In genomic region chr17:11638451-11638850, GRCm38 (mm10) we compare ENCODE assay signal across 18 mouse cellular contexts.
"Had no signal": no experiment of that assay in that cellular context is flagged by ENCODE, and none has a peak within 500 bp of the region (broad histone marks: within the 10 kb centered on the region; RNA-seq: fewer than 3 reads in every experiment).

No protein-coding gene starts in this region.

- DNase-seq: kidney, adult 9 months; kidney, postnatal 36 days; layer of hippocampus, adult 9-11 months; layer of hippocampus, postnatal 36 days; liver; liver, embryonic 13.5 days; liver, postnatal 0 days; retina, postnatal 1 day; right cerebral cortex, postnatal 4 days; spleen, adult 18-20 months; thymus, adult 2 months; thymus, postnatal 25 days had no signal

- H3K4me1 ChIP-seq: limb, embryonic 12.5 days; liver, embryonic 13.5 days; megakaryocyte, embryonic 14.5 days; neural tube, embryonic 13.5 days had no signal

- H3K27me3 ChIP-seq: limb, embryonic 12.5 days; liver, embryonic 13.5 days; megakaryocyte, embryonic 14.5 days; midbrain, embryonic 13.5 days; neural tube, embryonic 13.5 days had no signal

- H3K9ac ChIP-seq: limb, embryonic 12.5 days; liver, embryonic 13.5 days; liver, postnatal 0 days; midbrain, embryonic 13.5 days; neural tube, embryonic 13.5 days had no signal

- H3K27ac ChIP-seq: kidney, postnatal 0 days; limb, embryonic 12.5 days; liver, embryonic 13.5 days; midbrain, embryonic 13.5 days; neural tube, embryonic 13.5 days had no signal

- ATAC-seq: intestine, postnatal 0 days; liver, postnatal 0 days; midbrain, embryonic 13.5 days had no signal

- H3K36me3 ChIP-seq: limb, embryonic 12.5 days; liver, embryonic 13.5 days; midbrain, embryonic 13.5 days; neural tube, embryonic 13.5 days had no signal

- H3K9me3 ChIP-seq: limb, embryonic 12.5 days; liver, embryonic 13.5 days; midbrain, embryonic 13.5 days; neural tube, embryonic 13.5 days had no signal

- H3K4me3 ChIP-seq: limb, embryonic 12.5 days; liver, embryonic 13.5 days; megakaryocyte, embryonic 14.5 days; midbrain, embryonic 13.5 days; neural tube, embryonic 13.5 days had no signal

- H3K4me2 ChIP-seq: limb, embryonic 12.5 days; liver, embryonic 13.5 days; midbrain, embryonic 13.5 days; neural tube, embryonic 13.5 days had no signal
